Mouse (Mus musculus) stomach, embryonic 14.5 days (tissue): ENCODE data around the gene Scaper. TPM values are rescaled to one million over a fixed set of nuclear protein-coding genes. Genes with fewer than 3 reads are reported as not detected.
A peak's percentile ranks its signal among the peaks of the same experiment; 100 is the strongest.

ENCODE experiments used
- ATAC-seq: fragments of 200-750 bp; cut with Nextera tagmentation; 2 replicates; pipeline ENCODE4 v1.8.0; 2017; ENCODE audit warnings: low read depth, moderate TSS enrichment; ENCODE audit not compliant: insufficient number of reproducible peaks, insufficient read depth, low FRiP score
- H3K27ac ChIP-seq: fragments of 300-500 bp; sonication (generic); 2 replicates; pipeline ENCODE4 v1.5.1; 2014; ENCODE audit warnings: mild to moderate bottlenecking, low read length, moderate library complexity, mixed read lengths
- H3K27me3 ChIP-seq: fragments of 300-500 bp; sonication (generic); 2 replicates; pipeline ENCODE4 v1.6.1; 2014; ENCODE audit warnings: low read length, control low read depth, mixed read lengths; ENCODE audit not compliant: control insufficient read depth, insufficient read depth
- H3K36me3 ChIP-seq: fragments of 300-500 bp; sonication (generic); 2 replicates; pipeline ENCODE4 v1.6.1; 2014; ENCODE audit warnings: mild to moderate bottlenecking, control low read depth, low read length, moderate library complexity, mixed read lengths; ENCODE audit not compliant: control insufficient read depth, insufficient read depth
- H3K4me1 ChIP-seq: fragments of 300-500 bp; sonication (generic); 2 replicates; pipeline ENCODE4 v1.6.1; 2014; ENCODE audit warnings: low read length, control low read depth, mixed read lengths; ENCODE audit not compliant: control insufficient read depth, insufficient read depth
- H3K4me2 ChIP-seq: fragments of 300-500 bp; sonication (generic); replicated peaks from 2 replicates; pipeline ENCODE4 v1.6.1; 2014; ENCODE audit warnings: low read depth, low read length, control low read depth
- H3K4me3 ChIP-seq: fragments of 300-500 bp; sonication (generic); 2 replicates; pipeline ENCODE4 v1.5.1; 2014; ENCODE audit warnings: low read depth, low read length, control low read depth
- H3K9ac ChIP-seq: fragments of 300-500 bp; sonication (generic); replicated peaks from 2 replicates; pipeline ENCODE4 v1.6.1; 2014; ENCODE audit warnings: low read depth, mild to moderate bottlenecking, control low read depth, low read length, moderate library complexity, mixed read lengths
- H3K9me3 ChIP-seq: fragments of 300-500 bp; sonication (generic); 2 replicates; pipeline ENCODE4 v1.6.1; 2016; ENCODE audit warnings: low read depth, low read length, control low read depth; ENCODE audit not compliant: control insufficient read depth
- WGBS: fragments of 180-500 bp; shearing (Covaris S2); extraction: QIAGEN DNeasy Blood & Tissue Kit; methylation state at CpG from one replicate; pipeline ENCODE4 v1.1.7; 2014; 5-methylcytosine and 5-hydroxymethylcytosine counted together
- polyA plus RNA-seq: library from polyadenylated mRNA; unstranded; fragments of >200 nt; fragmentation: Nextera tagmentation; extraction: Ambion mirVana; gene quantifications from 2 replicates; pipeline ENCODE4 v1.2.1, GENCODE M21; 2014

Scaper gene
- polyA plus RNA-seq, 1 experiment from 2014 or later = 12.1 TPM

DNA sequence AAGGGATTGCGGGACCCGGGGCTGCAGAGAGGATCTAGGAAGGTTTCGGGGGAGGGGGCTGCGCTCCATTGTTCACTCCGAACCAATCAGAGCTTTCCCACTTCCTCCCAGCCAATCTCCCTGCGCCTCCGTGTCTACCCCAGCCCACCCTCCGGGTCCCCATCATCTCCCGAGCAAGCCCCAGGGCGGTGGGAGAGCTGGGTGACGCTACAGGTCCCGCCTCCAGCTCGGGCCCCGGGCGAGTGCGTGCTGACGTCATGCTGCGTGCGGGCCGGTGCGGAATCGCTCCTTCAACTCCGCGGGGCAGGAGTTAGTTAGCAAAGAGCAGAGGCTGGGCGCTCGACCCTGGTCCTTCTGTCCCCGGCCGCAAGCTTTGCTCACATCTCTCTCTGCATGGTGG lies 397.0 kb downstream of the Scaper start:
- peaks cover 9% of the 10 kb centered on the region; the same call in 1 of the 2 replicates for H3K27me3 ChIP-seq

DNA sequence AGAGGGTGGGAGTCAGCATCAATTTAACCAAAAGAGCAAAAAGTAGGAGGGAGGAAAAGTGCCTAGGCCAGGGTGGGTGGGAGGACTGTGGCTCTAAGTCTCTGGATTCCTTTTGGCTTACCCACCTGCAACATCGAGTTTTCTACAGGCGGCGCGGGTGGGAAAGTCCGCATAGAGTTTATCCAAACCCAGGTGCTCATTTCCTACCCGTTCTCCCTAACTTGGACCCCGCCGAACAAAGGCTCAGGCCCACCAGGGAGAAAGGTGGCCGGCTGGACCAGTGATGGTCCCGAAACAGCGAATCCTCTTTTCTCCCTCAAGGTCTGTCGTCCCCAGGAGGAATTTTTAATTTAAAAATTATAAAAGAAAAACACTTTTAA lies 397.5 kb downstream of the Scaper start:
- ATAC-seq = no peak
- H3K9me3 ChIP-seq = no peaks in the 10 kb centered on the region
- H3K9ac ChIP-seq = peak overlapping the region; percentile 50
- peak overlapping the region; percentile 49 for H3K4me3 ChIP-seq
- H3K4me1 ChIP-seq = peaks cover 16% of the 10 kb centered on the region
- no peaks in the 10 kb centered on the region for H3K36me3 ChIP-seq
- peaks cover 6% of the 10 kb centered on the region; the same call in 1 of the 2 replicates for H3K27me3 ChIP-seq
- WGBS = under 1% methylated on average over 12 of the region's 12 CpGs
- H3K27ac ChIP-seq = peak overlapping the region; percentile 81
- peak overlapping the region; percentile 80 for H3K4me2 ChIP-seq

More for the DNA sequence above, 397.0 kb downstream of the Scaper start:
- Histone ChIP-seq H3K4me2 (peak overlapping the region; percentile 80), H3K4me3 (peak overlapping the region; percentile 49), H3K27ac (peak overlapping the region; percentile 81; the same call in 1 of the 2 replicates), H3K9me3 (no peaks in the 10 kb centered on the region), H3K9ac (peak overlapping the region; percentile 55), H3K36me3 (no peaks in the 10 kb centered on the region), H3K4me1 (peaks cover 16% of the 10 kb centered on the region)
- WGBS = 0% methylated on average over 28 of the region's 28 CpGs
- peak; percentile 92 for ATAC-seq

DNA sequence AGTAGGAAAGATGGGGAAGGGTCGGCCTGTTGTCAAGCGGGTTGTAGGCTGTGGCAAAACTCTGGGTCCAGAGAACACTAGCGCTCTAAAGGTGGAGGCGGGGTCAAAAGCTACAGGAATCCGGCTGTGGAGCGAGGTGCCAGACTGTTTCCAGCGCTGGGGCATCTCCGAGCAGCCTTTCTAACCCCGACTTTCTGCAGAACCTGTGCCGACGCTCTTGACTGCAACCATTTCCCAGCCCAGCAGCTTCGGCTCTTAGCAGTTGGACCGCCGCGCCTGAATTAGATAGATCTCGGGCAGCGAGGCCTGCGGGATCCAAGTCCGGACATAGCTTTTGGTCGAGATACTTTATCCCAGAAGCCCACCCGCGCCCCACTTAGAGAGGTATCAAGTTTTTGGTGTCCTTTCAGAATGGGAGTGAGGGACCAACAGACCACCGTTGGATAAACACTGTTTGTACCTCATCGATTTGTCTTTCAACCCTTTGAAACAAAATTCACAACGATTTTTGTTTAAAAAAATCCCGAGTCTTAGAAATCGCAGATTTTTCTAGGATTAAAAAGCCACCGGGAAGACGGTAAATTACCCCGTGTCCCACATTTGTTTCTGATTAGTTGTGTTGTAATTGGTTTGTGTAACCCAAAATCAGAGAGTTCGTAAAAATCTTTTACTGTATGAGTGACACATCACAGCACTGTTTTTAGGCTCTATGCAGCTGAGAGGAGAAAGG lies 398.1 kb downstream of the Scaper start:
- Histone ChIP-seq H3K27me3 (peaks cover 6% of the 10 kb centered on the region; the same call in 1 of the 2 replicates), H3K4me1 (peaks cover 16% of the 10 kb centered on the region), H3K27ac (peak overlapping the region; percentile 81), H3K9me3 (no peaks in the 10 kb centered on the region), H3K9ac (peak overlapping the region; percentile 50), H3K4me2 (peak overlapping the region; percentile 80), H3K4me3 (peak overlapping the region; percentile 49), H3K36me3 (no peaks in the 10 kb centered on the region)
- no peak for ATAC-seq
- 1% methylated on average over 31 of the region's 31 CpGs for WGBS

DNA sequence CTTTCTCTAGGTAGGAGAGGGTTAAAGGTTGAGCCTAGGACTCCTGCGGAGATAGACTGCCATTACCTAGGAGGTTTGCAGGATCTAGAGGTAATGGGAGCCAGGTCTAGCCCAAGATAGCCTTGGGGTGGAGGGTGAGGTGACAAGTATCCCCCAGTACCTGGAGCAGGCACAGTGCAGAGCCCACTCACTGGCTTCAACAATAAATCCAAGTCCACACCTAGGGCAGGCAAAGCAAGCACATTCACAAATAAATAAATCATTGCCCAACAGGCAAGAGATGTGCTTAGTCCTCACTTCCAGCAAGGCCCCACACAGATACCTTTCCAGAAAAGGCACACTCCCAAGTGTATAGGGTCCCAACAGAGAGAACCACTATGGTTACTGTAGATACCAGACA lies 398.9 kb downstream of the Scaper start:
- Histone ChIP-seq H3K27me3 (peaks cover 6% of the 10 kb centered on the region; the same call in 1 of the 2 replicates), H3K4me2 (peak overlapping the region; percentile 80; the same call in 1 of the 2 replicates), H3K9me3 (no peaks in the 10 kb centered on the region), H3K4me3 (0 out of 2 replicates have a peak overlapping the region, but pooled peaks have one; percentile 49), H3K9ac (no peak overlapping the region), H3K27ac (no peak overlapping the region), H3K36me3 (no peaks in the 10 kb centered on the region), H3K4me1 (peaks cover 16% of the 10 kb centered on the region)
- no peak for ATAC-seq
- WGBS = 12% methylated on average over 1 of the region's 1 CpGs

DNA sequence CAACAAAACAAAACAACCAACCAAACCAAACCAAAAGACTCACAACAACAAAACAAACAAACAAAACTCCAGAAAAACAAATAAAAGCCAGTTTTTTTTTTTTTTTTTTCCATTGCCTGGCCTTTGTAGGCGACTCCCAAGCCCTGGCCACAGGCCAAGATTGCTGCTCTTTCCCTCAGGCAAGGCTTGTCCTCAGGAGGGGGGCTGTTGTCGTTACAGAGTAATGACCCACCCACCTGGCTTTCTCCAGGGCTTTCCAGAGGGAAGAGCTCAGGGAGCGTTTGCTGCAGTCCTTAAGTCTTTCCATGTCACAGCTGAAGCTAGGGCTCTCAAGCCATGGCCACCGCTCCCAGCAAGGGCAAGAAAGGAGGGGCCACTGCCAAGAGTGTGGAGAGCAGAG lies 399.5 kb downstream of the Scaper start, which contains the start of gene Isl2:
Gene Isl2 (plus strand): TSS at position 296 of the 400 bp plus-strand sequence.
- peak within 1 kb of the TSS; percentile 80 for H3K4me2 ChIP-seq
- H3K4me3 ChIP-seq = peak within 1 kb of the TSS; percentile 49
- no peaks in the 10 kb centered on the region for H3K36me3 ChIP-seq
- H3K9me3 ChIP-seq = no peaks in the 10 kb centered on the region
- 22% methylated on average over 4 of the region's 4 CpGs for WGBS
- no peak within 1 kb of the TSS for H3K27ac ChIP-seq
- peaks cover 12% of the 10 kb centered on the region for H3K4me1 ChIP-seq
- H3K9ac ChIP-seq = peak within 1 kb of the TSS; percentile 50
- no peak for ATAC-seq
- H3K27me3 ChIP-seq = peaks cover 6% of the 10 kb centered on the region; the same call in 1 of the 2 replicates

DNA sequence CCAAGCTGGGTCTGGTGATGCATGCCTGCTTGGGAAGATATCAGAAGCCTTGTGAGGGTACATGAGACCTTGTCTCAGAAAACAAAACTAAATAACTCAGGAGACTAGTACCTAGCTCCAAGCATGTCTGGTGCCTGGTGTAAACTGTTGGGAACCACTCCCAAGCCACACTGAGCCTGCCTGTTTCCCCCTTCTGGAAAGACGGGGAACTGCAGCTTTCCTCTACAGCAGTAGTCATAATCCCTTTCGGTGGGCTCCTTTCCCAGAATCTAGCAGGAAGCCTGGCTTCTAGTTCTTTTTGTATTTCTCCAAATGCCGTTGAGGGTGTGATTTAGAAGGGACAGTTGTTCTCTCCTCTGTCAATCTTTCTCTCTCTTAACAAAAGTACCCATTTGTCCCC lies 402.0 kb downstream of the Scaper start:
- H3K9ac ChIP-seq = no peak overlapping the region
- no peak overlapping the region for H3K27ac ChIP-seq
- WGBS = 30% methylated on average over 3 of the region's 3 CpGs
- H3K4me1 ChIP-seq = peaks cover 6% of the 10 kb centered on the region
- no peaks in the 10 kb centered on the region for H3K36me3 ChIP-seq
- H3K9me3 ChIP-seq = no peaks in the 10 kb centered on the region
- peaks cover 6% of the 10 kb centered on the region; the same call in 1 of the 2 replicates for H3K27me3 ChIP-seq
- ATAC-seq = no peak
- H3K4me3 ChIP-seq = no peak overlapping the region
- H3K4me2 ChIP-seq = no peak overlapping the region

DNA sequence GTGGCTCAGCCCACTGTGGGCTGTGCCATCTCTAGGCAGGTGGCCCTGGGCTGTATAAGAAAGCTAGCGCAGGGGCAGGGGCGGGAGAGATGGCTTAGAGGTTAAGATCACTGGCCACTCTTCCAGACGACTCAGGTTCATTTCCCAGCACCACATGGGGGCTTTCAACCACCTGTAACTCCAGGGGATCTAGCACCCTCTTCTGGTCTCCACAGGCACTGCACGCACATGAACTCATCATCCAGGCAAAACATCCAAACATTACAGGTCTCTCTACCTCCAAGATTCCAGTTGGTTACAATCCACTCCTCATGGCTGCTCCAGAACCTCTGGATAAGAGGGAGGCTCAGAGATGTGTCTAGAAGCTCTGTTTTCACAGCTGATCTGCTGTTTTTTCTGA lies 412.2 kb downstream of the Scaper start:
- Histone ChIP-seq H3K27ac (no peak overlapping the region), H3K4me2 (no peak overlapping the region), H3K4me3 (no peak overlapping the region), H3K9me3 (no peaks in the 10 kb centered on the region), H3K27me3 (no peaks in the 10 kb centered on the region), H3K4me1 (no peaks in the 10 kb centered on the region), H3K9ac (no peak overlapping the region), H3K36me3 (no peaks in the 10 kb centered on the region)
- WGBS = 59% methylated on average over 4 of the region's 4 CpGs
- ATAC-seq = no peak

DNA sequence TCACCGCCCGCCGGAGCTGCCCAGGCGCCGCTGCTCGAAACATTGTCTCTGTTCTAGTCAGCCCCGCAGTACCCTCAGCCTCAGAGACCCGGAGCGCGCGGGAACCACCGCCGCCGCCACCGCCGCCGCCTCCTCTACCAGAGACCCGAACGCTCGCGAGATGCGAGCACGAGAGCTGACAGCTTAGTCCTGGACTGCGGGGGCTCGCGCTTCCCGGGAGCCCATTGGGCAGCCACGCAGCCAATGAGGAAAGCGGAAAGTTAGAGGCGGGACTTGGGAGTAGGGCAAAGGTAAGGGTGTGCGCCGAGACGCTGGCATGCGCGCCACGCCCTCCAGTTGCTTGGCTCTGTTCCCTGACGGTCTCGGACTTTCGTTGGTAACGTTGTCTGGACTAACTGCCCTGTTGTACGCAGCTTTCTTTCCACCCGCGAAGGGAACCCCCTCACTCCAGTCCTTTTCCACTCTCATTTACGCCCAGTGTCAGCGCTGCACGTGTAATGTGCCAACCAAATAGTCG lies 425.8 kb downstream of the Scaper start, which contains the start of gene Etfa:
Gene Etfa (minus strand): TSS at position 217 of the 517 bp plus-strand sequence.
- Histone ChIP-seq H3K9ac (peak within 1 kb of the TSS; percentile 86), H3K27me3 (no peaks in the 10 kb centered on the region), H3K4me1 (peaks cover 12% of the 10 kb centered on the region; the same call in 1 of the 2 replicates), H3K4me2 (peak within 1 kb of the TSS; percentile 68), H3K9me3 (no peaks in the 10 kb centered on the region), H3K27ac (peak within 1 kb of the TSS; percentile 89), H3K36me3 (no peaks in the 10 kb centered on the region), H3K4me3 (peak within 1 kb of the TSS; percentile 93)
- peak; percentile 99 for ATAC-seq
- under 1% methylated on average over 47 of the region's 47 CpGs for WGBS
